Mouse (Mus musculus) olfactory bulb, adult 2 months (tissue): ENCODE results near the gene Mrps34.

Experiments used
- CTCF ChIP-seq: fragments of 200-500 bp; IDR thresholded peaks from 2 replicates; pipeline ENCODE4 v1.5.1; 2012; ENCODE audit warnings: low read depth, mild to moderate bottlenecking, low read length, moderate library complexity; ENCODE audit not compliant: insufficient read depth
- POLR2A ChIP-seq: fragments of 200-500 bp; IDR thresholded peaks from 2 replicates; pipeline ENCODE4 v1.6.1; 2012; ENCODE audit warnings: mild to moderate bottlenecking, low read depth, low read length, moderate library complexity; ENCODE audit not compliant: insufficient read depth

- peak; percentile 77 for TF ChIP-seq POLR2A
- TF ChIP-seq CTCF, result no peak
Observed at GRCm38 (mm10) chr17:24886134-24886931, 8.6 kb upstream of the Mrps34 start, which contains the start of the genes Nubp2 and Spsb3.
